Mouse (Mus musculus) hindbrain, embryonic 13.5 days (tissue): ENCODE results near the gene Perm1. TPM values are rescaled to one million over a fixed set of nuclear protein-coding genes. Genes with fewer than 3 reads are reported as not detected.

Experiments
- ATAC-seq: fragments of 200-750 bp; cut with Nextera tagmentation; 2 replicates; pipeline ENCODE4 v1.8.0; 2017; ENCODE audit warnings: moderate TSS enrichment; ENCODE audit not compliant: low FRiP score
- H3K27ac ChIP-seq: fragments of 300-500 bp; sonication (generic); 2 replicates; pipeline ENCODE4 v1.5.1; 2015; ENCODE audit warnings: inconsistent platforms, mild to moderate bottlenecking, moderate library complexity
- H3K27me3 ChIP-seq: fragments of 300-500 bp; sonication (generic); 2 replicates; pipeline ENCODE4 v1.6.1; 2015; ENCODE audit warnings: mild to moderate bottlenecking, inconsistent platforms
- H3K36me3 ChIP-seq: fragments of 300-500 bp; sonication (generic); 2 replicates; pipeline ENCODE4 v1.6.1; 2015; ENCODE audit warnings: mild to moderate bottlenecking, inconsistent platforms
- H3K4me1 ChIP-seq: fragments of 300-500 bp; sonication (generic); replicated peaks from 2 replicates; pipeline ENCODE4 v1.6.1; 2015; ENCODE audit warnings: inconsistent platforms
- H3K4me2 ChIP-seq: fragments of 300-500 bp; sonication (generic); 2 replicates; pipeline ENCODE4 v1.6.1; 2015; ENCODE audit warnings: inconsistent platforms, mild to moderate bottlenecking, moderate library complexity
- H3K4me3 ChIP-seq: fragments of 300-500 bp; sonication (generic); 2 replicates; pipeline ENCODE4 v1.5.1; 2015; ENCODE audit warnings: mild to moderate bottlenecking, inconsistent platforms
- H3K9ac ChIP-seq: fragments of 300-500 bp; sonication (generic); 2 replicates; pipeline ENCODE4 v1.6.1; 2015; ENCODE audit warnings: mild to moderate bottlenecking, inconsistent platforms
- H3K9me3 ChIP-seq: fragments of 300-500 bp; sonication (generic); 2 replicates; pipeline ENCODE4 v1.6.1; 2016; ENCODE audit warnings: inconsistent platforms
- WGBS: fragments of 180-500 bp; shearing (Covaris S2); methylation state at CpG from one replicate; pipeline ENCODE4 v1.1.7; 2015; 5-methylcytosine and 5-hydroxymethylcytosine counted together
- polyA plus RNA-seq: library from polyadenylated mRNA; unstranded; fragments of >200 nt; fragmentation: Nextera tagmentation; extraction: Ambion mirVana; gene quantifications from 2 replicates; pipeline ENCODE4 v1.2.1, GENCODE M21; 2015

Gene Perm1
- polyA plus RNA-seq, 1 experiment from 2014 or later: 2.7 TPM

GRCm38 (mm10) chr4:156192421-156193199, 23.1 kb upstream of the Perm1 start:
- Histone ChIP-seq H3K27ac (peak overlapping the region; percentile 8), H3K4me2 (peak overlapping the region; percentile 17; the same call in 1 of the 2 replicates), H3K4me3 (no peak overlapping the region), H3K9me3 (no peaks in the 10 kb centered on the region), H3K4me1 (peaks cover 90% of the 10 kb centered on the region), H3K9ac (peak overlapping the region; percentile 55), H3K36me3 (peaks cover 26% of the 10 kb centered on the region), H3K27me3 (no peaks in the 10 kb centered on the region)
- ATAC-seq: no peak
- WGBS: 50% methylated on average over 8 of the region's 8 CpGs

DNA sequence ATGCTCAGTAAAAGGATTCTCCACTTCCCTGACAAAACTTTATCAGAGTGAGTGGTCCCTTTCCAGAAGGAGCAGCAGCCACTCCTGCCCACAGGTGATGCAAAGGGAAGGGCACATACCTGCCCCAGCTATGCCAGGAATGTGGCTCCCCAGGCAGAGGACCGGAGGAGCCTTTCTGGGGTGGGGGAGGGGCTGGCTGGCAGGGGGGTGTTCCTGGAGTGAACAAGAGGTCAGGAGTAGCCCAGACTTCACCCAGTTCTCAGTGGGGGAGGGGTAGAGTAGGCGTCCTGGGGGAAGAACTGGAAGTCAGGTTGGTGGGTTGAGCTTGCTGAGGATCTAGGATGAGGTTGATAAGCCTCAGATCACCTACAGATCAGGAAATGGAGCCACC, 22.5 kb upstream of the Perm1 start:
- peak overlapping the region; percentile 8 for H3K27ac ChIP-seq
- no peaks in the 10 kb centered on the region for H3K27me3 ChIP-seq
- H3K36me3 ChIP-seq: peaks cover 26% of the 10 kb centered on the region
- H3K4me1 ChIP-seq: peaks cover 84% of the 10 kb centered on the region
- peak overlapping the region; percentile 92; the same call in 1 of the 2 replicates for H3K4me2 ChIP-seq
- no peak overlapping the region for H3K4me3 ChIP-seq
- WGBS: 21% methylated on average over 2 of the region's 2 CpGs
- H3K9me3 ChIP-seq: no peaks in the 10 kb centered on the region
- no peak for ATAC-seq
- H3K9ac ChIP-seq: peak overlapping the region; percentile 86; the same call in 1 of the 2 replicates

- Histone ChIP-seq H3K36me3 (peaks cover 26% of the 10 kb centered on the region), H3K4me2 (peak overlapping the region; percentile 92), H3K9me3 (no peaks in the 10 kb centered on the region), H3K4me1 (peaks cover 77% of the 10 kb centered on the region), H3K4me3 (peak overlapping the region; percentile 66; the same call in 1 of the 2 replicates), H3K9ac (peak overlapping the region; percentile 86), H3K27me3 (no peaks in the 10 kb centered on the region), H3K27ac (no peak overlapping the region)
- 59% methylated on average over 5 of the region's 5 CpGs for WGBS
- no peak for ATAC-seq
Measured at GRCm38 (mm10) chr4:156193906-156194305, 21.8 kb upstream of the Perm1 start.

- no peak overlapping the region for H3K27ac ChIP-seq
- H3K9ac ChIP-seq: peak overlapping the region; percentile 86
- peak overlapping the region; percentile 92 for H3K4me2 ChIP-seq
- H3K9me3 ChIP-seq: no peaks in the 10 kb centered on the region
- peaks cover 26% of the 10 kb centered on the region for H3K36me3 ChIP-seq
- 21% methylated on average over 6 of the region's 6 CpGs for WGBS
- peaks cover 73% of the 10 kb centered on the region for H3K4me1 ChIP-seq
- peak overlapping the region; percentile 66; the same call in 1 of the 2 replicates for H3K4me3 ChIP-seq
- no peak for ATAC-seq
- no peaks in the 10 kb centered on the region for H3K27me3 ChIP-seq
Measured at GRCm38 (mm10) chr4:156194346-156194745, 21.3 kb upstream of the Perm1 start.

DNA sequence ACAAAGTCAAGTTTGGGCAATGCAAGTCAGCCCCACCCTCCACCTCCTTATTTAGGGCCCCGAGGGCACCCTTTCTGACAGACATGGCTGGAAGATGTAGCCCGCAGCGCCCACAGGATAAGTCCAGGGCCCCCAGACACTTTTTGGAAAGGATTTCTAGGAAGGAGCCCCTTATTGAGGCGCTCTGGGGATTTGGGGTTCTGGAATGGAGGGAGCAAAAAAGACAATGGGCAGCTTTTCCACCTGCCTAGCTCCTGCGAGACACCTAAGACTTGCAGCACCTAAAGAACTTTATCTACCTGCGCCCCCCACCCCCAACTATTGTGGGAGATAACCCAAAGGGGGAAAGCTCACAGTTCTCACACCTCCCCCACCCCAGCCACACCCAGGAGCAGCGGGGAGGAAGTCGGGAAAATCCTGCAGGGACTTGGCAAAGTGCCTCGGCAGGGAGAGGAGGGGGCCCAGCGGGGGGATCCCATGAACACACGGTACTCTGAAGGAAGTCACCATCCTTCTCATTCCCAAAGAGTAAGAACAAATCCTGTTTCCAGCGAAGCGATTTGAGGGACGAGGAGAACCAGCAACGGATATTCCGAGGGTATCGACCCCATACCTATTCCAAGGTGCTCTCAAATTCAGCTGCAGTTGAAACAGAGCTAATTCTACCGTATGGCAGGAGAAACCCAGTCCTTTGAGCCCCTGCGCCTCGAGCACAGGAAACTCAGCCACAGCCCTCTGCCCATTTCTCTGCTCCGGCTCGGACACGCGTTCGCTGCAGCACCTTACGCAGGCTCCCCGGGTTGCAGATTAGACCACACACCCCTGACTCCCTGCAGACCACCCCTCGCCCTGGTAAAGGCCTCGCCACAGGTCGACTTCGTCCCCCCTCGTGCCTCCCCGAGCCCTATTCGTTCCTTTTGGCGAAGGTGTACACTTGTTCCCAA, 19.5 kb upstream of the Perm1 start:
- peak overlapping the region; percentile 81 for H3K27ac ChIP-seq
- ATAC-seq: peak; percentile 18; the same call in 1 of the 2 replicates
- no peaks in the 10 kb centered on the region for H3K9me3 ChIP-seq
- 3% methylated on average over 35 of the region's 35 CpGs for WGBS
- H3K4me2 ChIP-seq: peak overlapping the region; percentile 92
- H3K27me3 ChIP-seq: no peaks in the 10 kb centered on the region
- peaks cover 18% of the 10 kb centered on the region for H3K36me3 ChIP-seq
- H3K9ac ChIP-seq: peak overlapping the region; percentile 86
- peaks cover 54% of the 10 kb centered on the region for H3K4me1 ChIP-seq
- H3K4me3 ChIP-seq: peak overlapping the region; percentile 66

GRCm38 (mm10) chr4:156197131-156197828, 18.4 kb upstream of the Perm1 start, which contains the start of gene Agrn:
TSS of gene Agrn (minus strand) at chr4:156197488.
- peak within 1 kb of the TSS; percentile 97 for H3K27ac ChIP-seq
- H3K4me3 ChIP-seq: peak within 1 kb of the TSS; percentile 66
- H3K4me1 ChIP-seq: peaks cover 44% of the 10 kb centered on the region
- H3K36me3 ChIP-seq: peaks cover 9% of the 10 kb centered on the region
- no peaks in the 10 kb centered on the region; the same call in 1 of the 2 replicates for H3K27me3 ChIP-seq
- no peaks in the 10 kb centered on the region for H3K9me3 ChIP-seq
- peak within 1 kb of the TSS; percentile 86 for H3K9ac ChIP-seq
- ATAC-seq: peak; percentile 81
- under 1% methylated on average over 42 of the region's 88 CpGs for WGBS
- peak within 1 kb of the TSS; percentile 92 for H3K4me2 ChIP-seq

DNA sequence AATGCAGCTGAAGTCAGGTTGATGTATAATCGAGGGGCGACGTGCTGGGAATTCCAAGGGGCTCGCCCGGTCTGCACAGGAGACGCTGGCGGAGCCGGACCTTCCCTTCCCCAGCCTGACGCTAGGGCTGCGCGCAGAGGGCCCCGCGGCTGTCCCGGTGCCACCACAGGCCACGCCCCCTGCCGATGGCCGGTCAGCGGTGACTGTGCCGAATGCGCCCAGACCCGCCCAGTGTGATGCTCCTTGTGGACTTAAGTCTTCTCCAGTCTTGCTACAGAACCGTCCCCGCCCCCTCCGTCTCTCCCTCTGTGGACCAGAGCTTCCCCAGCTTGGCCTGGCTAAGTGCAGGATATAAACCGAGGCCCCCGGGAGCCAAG, 17.9 kb upstream of the Perm1 start:
- no peaks in the 10 kb centered on the region for H3K9me3 ChIP-seq
- WGBS: 0% methylated on average over 23 of the region's 26 CpGs
- ATAC-seq: peak; percentile 92

DNA sequence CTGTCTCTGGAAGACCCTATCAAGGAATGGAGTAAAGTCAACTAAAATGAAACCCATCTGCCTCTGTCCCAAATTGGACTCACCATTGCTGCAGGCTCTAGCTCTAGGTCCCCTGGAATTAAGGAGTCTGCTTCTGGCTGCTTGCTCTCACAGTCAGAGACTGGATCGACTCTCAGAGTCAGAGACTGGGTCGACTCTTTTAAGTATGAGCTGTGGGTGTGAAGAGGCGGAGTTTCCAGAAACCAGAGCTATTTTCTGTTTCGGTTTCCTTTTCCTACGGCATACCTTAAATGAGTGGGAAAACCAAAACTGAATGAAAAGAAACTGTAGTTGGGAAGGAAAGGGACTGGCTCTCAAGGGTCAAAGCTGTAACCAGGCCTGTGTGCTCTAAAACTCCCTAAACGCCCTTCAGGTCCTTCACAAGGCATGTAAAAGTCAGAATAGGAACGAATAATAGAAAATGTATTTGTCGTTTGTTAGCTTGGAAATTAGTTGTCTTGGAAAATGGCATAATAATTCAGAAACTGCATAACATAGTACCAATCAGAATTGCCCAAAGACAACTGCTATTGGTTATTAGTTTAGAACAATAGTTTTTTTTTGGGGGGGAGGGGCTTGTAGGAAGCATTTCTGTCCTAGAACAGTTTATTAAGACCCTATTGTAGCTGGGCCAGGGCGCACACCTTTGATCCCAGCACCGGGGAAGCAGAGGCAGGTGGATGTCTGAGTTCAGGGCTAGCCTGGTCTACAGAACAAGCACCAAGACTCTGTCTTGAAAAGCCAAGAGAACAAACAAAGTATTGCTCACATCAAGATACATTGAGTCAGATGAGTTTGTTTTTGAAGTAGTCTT, 14.8 kb upstream of the Perm1 start, which contains the start of gene Isg15:
Gene Isg15 (minus strand): TSS at position 196 of the 853 bp plus-strand sequence.
- 68% methylated on average over 10 of the region's 10 CpGs for WGBS

More for the DNA sequence above, 17.9 kb upstream of the Perm1 start:
- H3K27me3 ChIP-seq: no peaks in the 10 kb centered on the region; the same call in 1 of the 2 replicates
- H3K4me1 ChIP-seq: peaks cover 44% of the 10 kb centered on the region
- peaks cover 5% of the 10 kb centered on the region; the same call in 1 of the 2 replicates for H3K36me3 ChIP-seq
- peak overlapping the region; percentile 66 for H3K4me3 ChIP-seq
- peak overlapping the region; percentile 76 for H3K9ac ChIP-seq
- H3K27ac ChIP-seq: peak overlapping the region; percentile 97
- peak overlapping the region; percentile 58 for H3K4me2 ChIP-seq

DNA sequence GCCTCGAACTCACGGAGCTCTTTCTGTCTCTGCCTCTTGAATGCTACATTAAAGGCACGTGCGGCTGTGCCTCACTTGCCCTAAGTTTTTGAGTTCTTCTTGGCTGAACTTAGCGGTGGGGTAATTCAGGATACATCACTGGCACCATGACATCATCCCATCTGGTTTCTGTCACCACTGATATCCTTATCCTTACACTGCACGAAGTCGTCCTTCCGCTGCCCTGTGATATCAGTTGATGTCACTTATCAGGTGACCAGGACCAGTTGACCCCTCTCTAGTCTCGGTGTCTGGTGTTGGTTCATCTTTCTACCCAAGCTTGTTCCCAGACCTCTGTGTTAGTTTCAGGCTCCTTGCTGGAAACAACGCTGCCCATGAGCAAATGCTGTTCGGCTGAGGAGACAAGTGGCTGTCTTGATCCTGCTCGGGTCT, 13.2 kb upstream of the Perm1 start:
- peak overlapping the region; percentile 94 for H3K4me2 ChIP-seq
- peak overlapping the region; percentile 78 for H3K27ac ChIP-seq
- H3K4me3 ChIP-seq: peak overlapping the region; percentile 61
- H3K9ac ChIP-seq: peak overlapping the region; percentile 81
- H3K9me3 ChIP-seq: no peaks in the 10 kb centered on the region
- 44% methylated on average over 12 of the region's 12 CpGs for WGBS
- no peaks in the 10 kb centered on the region for H3K36me3 ChIP-seq
- H3K4me1 ChIP-seq: peaks cover 33% of the 10 kb centered on the region
- peaks cover 16% of the 10 kb centered on the region; the same call in 1 of the 2 replicates for H3K27me3 ChIP-seq
- ATAC-seq: no peak

More for the DNA sequence above, 14.8 kb upstream of the Perm1 start, which contains the start of gene Isg15:
- peaks cover 41% of the 10 kb centered on the region for H3K4me1 ChIP-seq
- no peaks in the 10 kb centered on the region for H3K9me3 ChIP-seq
- no peak within 1 kb of the TSS for H3K9ac ChIP-seq
- H3K4me3 ChIP-seq: no peak within 1 kb of the TSS
- H3K4me2 ChIP-seq: no peak within 1 kb of the TSS
- H3K36me3 ChIP-seq: no peaks in the 10 kb centered on the region
- H3K27me3 ChIP-seq: peaks cover 16% of the 10 kb centered on the region; the same call in 1 of the 2 replicates
- no peak within 1 kb of the TSS for H3K27ac ChIP-seq
- ATAC-seq: no peak

- WGBS: 0% methylated on average over 36 of the region's 39 CpGs
- Histone ChIP-seq H3K4me3 (peak within 1 kb of the TSS; percentile 61), H3K4me2 (peak within 1 kb of the TSS; percentile 94), H3K27ac (peak within 1 kb of the TSS; percentile 78), H3K9ac (peak within 1 kb of the TSS; percentile 81), H3K27me3 (peaks cover 16% of the 10 kb centered on the region; the same call in 1 of the 2 replicates), H3K36me3 (no peaks in the 10 kb centered on the region), H3K4me1 (peaks cover 33% of the 10 kb centered on the region), H3K9me3 (no peaks in the 10 kb centered on the region)
- peak; percentile 75 for ATAC-seq
Measured at GRCm38 (mm10) chr4:156203001-156203412, 12.7 kb upstream of the Perm1 start, which contains the start of gene AW011738. TSS of gene AW011738 (plus strand) at chr4:156203304.
